Mouse (Mus musculus) ES-E14 (cell line): Measurements from ENCODE around the gene Kcna6.

ENCODE experiments used
- HCFC1 ChIP-seq: IDR thresholded peaks from 2 replicates; pipeline ENCODE4 v1.6.1; 2012; ENCODE audit warnings: low read length, inconsistent platforms, borderline replicate concordance; ENCODE audit not compliant: insufficient read depth
- ZNF384 ChIP-seq: IDR thresholded peaks from 2 replicates; pipeline ENCODE4 v1.6.1; 2012; ENCODE audit warnings: low read depth, low read length, inconsistent platforms

DNA sequence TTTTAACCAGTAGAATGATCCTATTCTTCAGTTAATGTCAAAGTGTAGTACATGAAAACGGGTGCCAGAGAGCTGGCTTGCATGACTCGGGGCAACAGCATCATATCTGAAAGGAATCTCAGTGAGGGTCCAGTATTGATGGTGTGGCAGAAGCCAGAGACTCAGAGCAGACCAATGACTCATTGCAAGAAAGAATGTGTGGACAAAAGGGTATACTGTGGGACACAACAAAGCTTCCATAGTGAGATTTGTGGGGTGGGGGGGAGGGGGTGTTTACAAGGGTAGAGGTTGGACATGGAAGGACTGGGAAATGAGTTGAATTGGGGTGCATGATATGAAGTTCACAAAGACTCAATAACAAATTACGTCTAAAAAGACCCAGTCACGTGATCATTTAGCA is 20.9 kb upstream of the Kcna6 start:
- no peak for TF ChIP-seq ZNF384
- TF ChIP-seq HCFC1, result no peak
